16 mouse cellular contexts compared by ENCODE assay signal in the genomic region with DNA sequence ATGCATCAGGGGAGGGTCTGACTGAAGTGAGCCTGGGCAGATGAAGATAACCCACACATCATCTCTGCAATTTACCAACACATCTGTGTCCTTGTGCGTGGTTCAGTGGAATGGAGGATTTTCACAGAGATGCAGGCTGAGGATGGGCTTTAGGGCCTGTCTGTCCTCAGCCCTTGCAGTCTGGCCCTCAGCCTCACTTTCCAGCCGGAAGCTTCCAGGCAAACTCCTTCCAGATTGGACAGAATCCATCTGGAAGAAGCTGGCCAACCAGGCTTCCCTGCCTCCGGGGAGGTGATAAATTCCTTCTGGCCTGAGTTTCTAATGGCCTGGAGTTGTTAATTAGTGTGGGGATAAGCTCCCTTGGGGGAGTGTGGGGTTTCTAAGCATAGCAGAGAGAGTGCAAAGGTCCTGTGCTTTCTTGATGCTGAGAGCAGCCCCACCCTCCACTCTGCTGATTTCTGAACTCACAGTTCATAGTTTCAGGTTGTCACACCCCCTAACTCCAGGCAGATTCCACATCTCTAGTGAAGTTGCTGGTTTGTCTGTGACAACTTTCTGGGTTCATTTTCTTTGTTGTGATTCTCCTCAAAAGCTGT. TPM values are rescaled to one million over a fixed set of nuclear protein-coding genes. Genes with fewer than 3 reads are reported as not detected.
"Had no signal": no experiment of that assay in that cellular context is flagged by ENCODE, and none has a peak within 500 bp of the region (broad histone marks: within the 10 kb centered on the region; RNA-seq: fewer than 3 reads in every experiment).

No protein-coding gene starts in this region.

RNA-seq across cellular contexts. Expression of gene Nat8f6, which starts 9.7 kb away (rescaled TPM):
- polyA plus RNA-seq: intestine, embryonic 14.5 days; limb, embryonic 11.5 days; liver, embryonic 11.5 days; liver, embryonic 14.5 days; liver, postnatal 0 days; lung, embryonic 14.5 days; lung, postnatal 0 days; macrophage; midbrain, embryonic 12.5 days; midbrain, embryonic 15.5 days; neural tube, embryonic 12.5 days; neural tube, embryonic 15.5 days; stomach, embryonic 15.5 days; thymus, postnatal 0 days had no signal

RNA-seq across cellular contexts. Expression of gene Nat8f5, which starts 9.7 kb away (rescaled TPM):
- polyA plus RNA-seq: intestine, embryonic 14.5 days; limb, embryonic 11.5 days; limb, embryonic 14.5 days; liver, embryonic 11.5 days; liver, embryonic 14.5 days; liver, postnatal 0 days; lung, embryonic 14.5 days; lung, postnatal 0 days; macrophage; midbrain, embryonic 12.5 days; neural tube, embryonic 12.5 days; stomach, embryonic 15.5 days; thymus, postnatal 0 days had no signal

RNA-seq across cellular contexts. Expression of gene Nat8, which starts 20.8 kb away (rescaled TPM):
- polyA plus RNA-seq: limb, embryonic 11.5 days; liver, embryonic 11.5 days; liver, postnatal 0 days; lung, embryonic 14.5 days; lung, postnatal 0 days; macrophage; midbrain, embryonic 12.5 days; midbrain, embryonic 15.5 days; neural tube, embryonic 12.5 days; neural tube, embryonic 15.5 days; thymus, postnatal 0 days had no signal

RNA-seq across cellular contexts. Expression of gene Nat8f3, which starts 45.5 kb away (rescaled TPM):
- polyA plus RNA-seq: kidney, postnatal 0 days; liver, embryonic 14.5 days; liver, postnatal 0 days; lung, postnatal 0 days; macrophage; neural tube, embryonic 12.5 days; thymus, postnatal 0 days had no signal

RNA-seq across cellular contexts. Expression of gene Nat8f2, which starts 57.9 kb away (rescaled TPM):
- polyA plus RNA-seq: limb, embryonic 11.5 days; limb, embryonic 14.5 days; liver, embryonic 11.5 days; liver, embryonic 14.5 days; lung, embryonic 14.5 days; lung, postnatal 0 days; macrophage; midbrain, embryonic 12.5 days; midbrain, embryonic 15.5 days; neural tube, embryonic 12.5 days; neural tube, embryonic 15.5 days had no signal
